Mouse (Mus musculus) kidney, adult 10 weeks (tissue): ENCODE measurements around the gene Olfr888. TPM values are rescaled to one million over a fixed set of nuclear protein-coding genes. Genes with fewer than 3 reads are reported as not detected.

ENCODE experiments used
- polyA plus RNA-seq: library from polyadenylated mRNA; stranded (reverse); fragments of 350-450 nt; fragmentation: Illumina TruSeq; extraction: RNeasy Lipid Tissue Mini Kit (QIAGEN cat#74804); gene quantifications from one replicate; pipeline ENCODE4 v1.2.3, GENCODE M21; 2014; ENCODE audit warnings: low read depth, low replicate concordance

Gene Olfr888
- not detected for polyA plus RNA-seq

DNA sequence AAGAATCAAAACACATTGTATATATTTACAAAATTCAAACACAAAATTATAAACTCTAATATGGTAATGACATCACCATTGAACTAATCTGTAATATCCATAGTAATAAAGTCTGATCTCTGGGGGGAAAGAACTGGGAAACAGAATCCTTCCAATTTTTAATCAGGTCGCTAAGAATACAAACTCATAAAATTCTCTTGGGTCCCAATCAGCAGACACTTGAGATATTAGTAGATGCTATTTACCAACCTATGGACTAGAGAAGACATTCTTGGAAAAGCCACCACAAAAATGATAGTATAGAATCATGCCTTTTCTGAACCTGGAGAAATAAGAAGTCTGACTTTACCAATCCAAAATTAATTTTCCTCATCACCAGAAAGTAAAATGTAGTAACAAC is at the start of gene Olfr888:
TSS of gene Olfr888 (plus strand) at position 301 of the 400 bp plus-strand sequence.

DNA sequence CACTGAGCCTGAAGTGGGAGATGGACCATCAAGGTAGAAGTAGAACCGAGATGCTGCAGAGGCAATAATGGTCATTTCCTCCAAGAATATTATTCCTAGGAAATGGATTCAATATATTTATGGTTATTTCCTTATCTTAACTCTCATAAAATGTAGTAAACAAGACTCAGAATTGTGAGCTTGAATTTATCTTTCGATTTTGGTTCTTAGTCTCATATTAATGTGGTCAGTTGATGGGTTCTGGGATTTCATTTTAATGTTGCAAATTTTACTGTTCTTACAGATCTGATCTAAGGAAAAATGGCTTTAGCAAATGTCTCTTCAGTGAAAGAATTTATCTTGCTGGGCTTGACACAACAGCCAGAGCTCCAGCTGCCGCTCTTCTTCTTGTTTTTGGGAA is 46.9 kb upstream of the Olfr888 start, which contains the start of gene Olfr885:
TSS of gene Olfr885 (plus strand) at position 301 of the 400 bp plus-strand sequence.

DNA sequence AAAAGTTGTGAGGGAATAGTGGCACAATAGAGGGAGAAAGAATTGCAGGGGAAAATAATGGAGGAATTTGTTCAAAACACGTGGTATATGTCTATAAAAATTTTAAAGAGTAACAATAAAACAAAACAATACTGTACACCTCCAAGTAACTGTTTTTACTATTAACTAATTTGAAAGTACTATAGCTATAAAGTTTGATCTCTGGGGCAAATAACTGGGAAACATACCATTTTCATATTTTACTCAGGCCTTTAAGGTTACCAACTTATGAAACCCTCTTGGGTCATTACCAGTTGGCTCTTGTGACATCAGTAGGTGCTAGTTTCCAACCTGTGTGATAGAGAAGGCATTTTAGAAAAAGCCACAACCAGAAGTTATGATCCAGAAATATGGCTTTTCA is 24.2 kb upstream of the Olfr888 start, which contains the start of gene Olfr887:
TSS of gene Olfr887 (plus strand) at position 301 of the 400 bp plus-strand sequence.

DNA sequence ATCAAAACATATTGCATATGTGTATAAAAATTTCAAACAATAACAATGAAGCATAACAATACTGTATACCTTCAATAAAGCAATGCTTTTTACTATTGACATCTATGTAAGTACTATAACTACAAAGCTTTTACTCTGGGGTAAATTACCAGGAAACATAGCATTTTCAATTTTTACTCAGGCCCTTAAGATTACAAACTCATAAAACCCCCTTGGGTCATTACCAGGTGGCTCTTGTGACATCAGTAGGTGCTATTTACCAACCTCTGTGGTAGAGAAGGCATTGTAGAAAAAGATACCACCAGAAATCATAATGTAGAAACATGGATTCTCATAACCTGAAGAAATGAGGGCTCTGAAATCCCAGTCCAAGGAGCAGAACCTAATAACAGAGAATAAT is 7.0 kb downstream of the Olfr888 start, which contains the start of gene Olfr889:
TSS of gene Olfr889 (plus strand) at position 301 of the 400 bp plus-strand sequence.

DNA sequence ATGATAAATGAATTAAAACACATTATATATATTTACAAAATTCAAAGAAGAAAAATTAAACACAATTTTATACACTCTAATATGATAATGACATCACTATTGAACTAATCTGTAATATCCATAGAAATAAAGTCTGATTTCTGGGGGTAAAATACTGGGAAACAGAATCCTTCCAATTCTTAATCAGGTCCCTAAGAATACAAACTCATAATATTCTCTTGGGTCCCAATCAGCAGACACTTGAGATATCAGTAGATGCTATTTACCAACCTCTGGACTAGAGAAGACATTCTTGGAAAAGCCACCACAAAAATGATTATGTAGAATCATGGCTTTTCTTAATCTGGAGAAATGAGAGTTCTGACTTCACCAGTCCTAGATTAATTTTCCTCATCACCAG is 34.3 kb downstream of the Olfr888 start, which contains the start of gene Olfr890:
TSS of gene Olfr890 (plus strand) at position 301 of the 400 bp plus-strand sequence.

Other genes with a start within 250 kb of the Olfr888 start
- not detected for gene Olfr145, start 211.4 kb upstream of the Olfr888 start, polyA plus RNA-seq
- gene Olfr878, start 190.3 kb upstream of the Olfr888 start, polyA plus RNA-seq: not detected
- not detected for gene Olfr881, start 116.3 kb upstream of the Olfr888 start, polyA plus RNA-seq
- not detected for gene Olfr883, start 82.3 kb upstream of the Olfr888 start, polyA plus RNA-seq
- not detected for gene Olfr884, start 61.6 kb upstream of the Olfr888 start, polyA plus RNA-seq
- gene Olfr885, start 46.8 kb upstream of the Olfr888 start, polyA plus RNA-seq: not detected
- gene Olfr887, start 24.1 kb upstream of the Olfr888 start, polyA plus RNA-seq: not detected
- not detected for gene Olfr889, start 7.1 kb downstream of the Olfr888 start, polyA plus RNA-seq
- gene Olfr890, start 34.4 kb downstream of the Olfr888 start, polyA plus RNA-seq: not detected
- gene Olfr891, start 72.7 kb downstream of the Olfr888 start, polyA plus RNA-seq: not detected
- gene Olfr893, start 100.2 kb downstream of the Olfr888 start, polyA plus RNA-seq: not detected
- gene Olfr894, start 109.9 kb downstream of the Olfr888 start, polyA plus RNA-seq: not detected
- not detected for gene Olfr143, start 144.6 kb downstream of the Olfr888 start, polyA plus RNA-seq
- not detected for gene Olfr895, start 159.7 kb downstream of the Olfr888 start, polyA plus RNA-seq
- gene Olfr896-ps1, start 183.0 kb downstream of the Olfr888 start, polyA plus RNA-seq: not detected
- gene Olfr25, start 220.9 kb downstream of the Olfr888 start, polyA plus RNA-seq: not detected
- not detected for gene Olfr898, start 240.3 kb downstream of the Olfr888 start, polyA plus RNA-seq